Mouse (Mus musculus) E14TG2a.4 (cell line): Measurements from ENCODE around the gene Sdhb.

Experiments
- CTCF ChIP-seq: conservative IDR thresholded peaks from 2 replicates; pipeline ENCODE4 v1.5.1; 2014; ENCODE audit warnings: low read length
- POU5F1 ChIP-seq: IDR thresholded peaks from 2 replicates; pipeline ENCODE4 v1.6.1; 2014; ENCODE audit warnings: low read length, borderline replicate concordance

- TF ChIP-seq CTCF (no peak), POU5F1 (no peak)
Measured at GRCm38 (mm10) chr4:140945571-140945970, 15.4 kb upstream of the Sdhb start.
